Mouse (Mus musculus): ENCODE results near the gene Timmdc1. TPM values are rescaled to one million over a fixed set of nuclear protein-coding genes. Genes with fewer than 3 reads are reported as not detected.

The Timmdc1 gene
- polyA plus RNA-seq (2015; fragmentation: Nextera tagmentation; extraction: Ambion mirVana): 29.4 and 30.1 TPM in 2 replicates

GRCm38 (mm10) chr16:38522129-38523084 is at the start of gene Timmdc1:
Timmdc1 (minus strand) TSS chr16:38522663.
- DNase-seq (ENCODE audit: low spot score): peak; percentile 99

GRCm38 (mm10) chr16:38571481-38571880 is 49.0 kb upstream of the Timmdc1 start:
- DNase-seq (ENCODE audit: low spot score): no peak

GRCm38 (mm10) chr16:38568192-38568591 is 45.7 kb upstream of the Timmdc1 start:
- no peak for DNase-seq (ENCODE audit: low spot score)

GRCm38 (mm10) chr16:38563516-38563915 is 41.1 kb upstream of the Timmdc1 start:
- DNase-seq (ENCODE audit: low spot score): no peak

DNA sequence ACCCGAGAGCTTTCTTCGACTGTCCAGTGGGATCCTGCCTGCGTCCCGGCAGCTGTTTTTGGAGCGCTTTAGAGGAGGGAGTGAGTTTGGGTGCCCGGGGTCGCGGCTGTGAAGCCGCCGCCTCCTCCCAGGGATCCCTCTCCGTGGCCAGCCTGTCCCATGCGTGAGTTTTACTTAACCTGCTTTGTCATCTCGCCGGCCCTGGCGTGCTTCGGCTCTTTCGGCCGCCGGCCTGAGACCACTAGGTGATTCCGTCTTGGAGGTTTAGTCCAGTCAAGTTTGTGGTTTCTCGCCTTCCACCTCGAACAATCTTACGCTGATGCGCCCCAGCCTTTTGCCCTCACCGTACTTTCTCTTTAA is 40.5 kb upstream of the Timmdc1 start:
- no peak for DNase-seq (ENCODE audit: low spot score)

DNA sequence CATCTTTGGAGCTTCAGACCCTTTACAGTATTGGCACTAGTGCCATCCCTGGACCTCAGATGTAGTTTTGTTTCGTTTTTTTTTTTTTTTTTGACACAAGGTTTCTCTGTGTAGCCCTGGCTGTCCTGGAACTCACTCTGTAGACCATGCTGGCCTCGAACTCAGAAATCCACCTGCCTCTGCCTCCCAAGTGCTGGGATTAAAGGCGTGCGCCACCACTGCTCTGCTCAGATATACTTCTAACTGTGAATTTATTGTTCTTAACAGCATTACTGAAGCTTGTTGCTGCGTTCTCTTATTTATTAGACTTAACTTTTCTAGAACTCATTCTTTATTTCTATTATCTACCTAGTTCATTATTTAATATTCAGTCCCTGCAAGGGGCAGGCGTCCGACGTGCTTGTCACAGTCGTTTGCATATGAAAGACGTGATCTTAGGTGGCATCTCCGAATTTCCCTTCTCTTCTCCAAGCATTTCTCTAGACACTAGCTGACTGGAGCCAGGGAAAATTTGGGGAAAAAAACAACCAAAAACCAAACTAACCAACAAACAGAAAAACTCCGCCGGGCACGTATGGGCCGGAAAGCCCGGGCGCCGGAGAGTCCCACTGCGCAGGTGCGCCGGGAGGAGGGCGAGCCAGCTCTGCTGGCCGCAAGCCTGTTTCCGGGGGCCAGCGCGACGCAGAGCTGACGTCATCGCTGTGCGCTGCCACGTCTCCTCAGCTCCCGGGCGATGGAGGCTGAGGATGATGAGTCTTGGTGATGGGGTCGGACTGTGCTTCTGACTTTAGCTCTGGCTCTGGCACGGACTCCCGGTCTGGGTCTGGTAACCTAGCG is 39.9 kb upstream of the Timmdc1 start:
- peak; percentile 95 for DNase-seq (ENCODE audit: low spot score)

GRCm38 (mm10) chr16:38558221-38558748 is 35.8 kb upstream of the Timmdc1 start, which contains the start of gene Tmem39a:
Tmem39a (plus strand) TSS chr16:38558698.
- no peak for DNase-seq (ENCODE audit: low spot score)

GRCm38 (mm10) chr16:38555988-38556387 is 33.5 kb upstream of the Timmdc1 start:
- no peak for DNase-seq (ENCODE audit: low spot score)

DNA sequence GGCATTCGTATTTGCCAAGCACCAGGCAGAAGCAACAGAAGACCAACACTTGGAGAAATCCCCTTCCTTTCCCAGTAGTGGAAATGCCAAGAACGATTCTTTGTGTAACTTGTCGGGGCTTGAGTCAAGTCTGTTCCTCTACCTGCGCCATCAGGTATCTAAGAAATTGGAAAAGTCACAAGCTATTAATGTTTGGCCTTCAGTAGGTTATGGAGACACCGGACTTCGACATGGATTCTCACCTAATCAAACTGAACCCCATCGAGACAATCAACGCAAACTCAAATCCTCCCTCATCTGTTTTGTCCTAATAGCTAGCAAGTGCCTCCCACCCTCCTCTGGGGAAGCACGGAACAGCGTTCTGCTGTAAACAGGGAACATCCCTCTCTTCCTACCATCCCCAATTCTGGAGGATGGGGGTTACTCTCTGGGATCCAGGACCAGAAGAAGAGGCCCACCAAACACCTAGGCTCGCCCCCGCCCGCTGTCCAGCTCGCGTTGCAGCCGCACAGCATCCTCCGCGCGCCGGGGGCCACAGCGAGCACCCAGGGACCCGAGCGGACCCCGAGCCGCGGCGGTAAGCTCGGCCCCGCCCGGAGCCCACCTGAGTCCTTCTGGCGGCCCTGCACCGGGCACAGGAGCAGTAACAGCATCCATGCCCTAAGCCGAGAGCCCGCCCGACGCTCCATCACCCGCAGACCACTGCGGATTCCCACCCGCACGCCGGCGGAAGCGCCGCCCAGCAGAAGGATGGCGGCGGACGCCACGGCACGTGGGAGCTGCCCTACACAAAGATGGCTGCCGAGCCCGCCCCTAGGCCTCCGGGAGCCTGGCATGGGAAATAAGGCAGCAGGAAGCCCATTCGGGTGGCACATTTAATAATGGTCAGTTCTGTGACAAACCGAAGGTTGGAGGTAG is 27.3 kb upstream of the Timmdc1 start, which contains the start of gene Poglut1:
Gene Poglut1 (minus strand): TSS at position 780 of the 918 bp plus-strand sequence.
- peak; percentile 74 for DNase-seq (ENCODE audit: low spot score)

DNA sequence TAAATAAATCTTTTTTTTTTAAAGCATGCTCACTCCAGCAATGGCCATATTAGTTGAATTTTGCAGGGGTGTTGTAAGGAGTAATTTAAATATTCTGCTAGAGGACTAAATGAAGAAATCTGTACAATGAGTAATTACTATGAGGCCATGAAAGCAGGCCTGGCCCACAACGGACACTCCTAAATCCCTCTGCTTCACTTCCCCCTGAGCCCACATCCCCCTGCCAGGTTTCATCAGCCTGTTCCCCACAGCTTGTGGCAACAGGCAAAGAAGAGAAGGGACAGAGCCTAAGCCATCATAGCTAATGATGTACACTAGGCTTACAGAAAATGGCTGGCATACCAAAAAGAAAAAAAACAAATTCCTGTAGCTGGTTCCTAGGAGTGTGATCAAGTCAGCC is 25.5 kb upstream of the Timmdc1 start:
- DNase-seq (ENCODE audit: low spot score): no peak

- no peak for DNase-seq (ENCODE audit: low spot score)
These were observed 16.4 kb upstream of the Timmdc1 start for GRCm38 (mm10) chr16:38538716-38539380.

DNA sequence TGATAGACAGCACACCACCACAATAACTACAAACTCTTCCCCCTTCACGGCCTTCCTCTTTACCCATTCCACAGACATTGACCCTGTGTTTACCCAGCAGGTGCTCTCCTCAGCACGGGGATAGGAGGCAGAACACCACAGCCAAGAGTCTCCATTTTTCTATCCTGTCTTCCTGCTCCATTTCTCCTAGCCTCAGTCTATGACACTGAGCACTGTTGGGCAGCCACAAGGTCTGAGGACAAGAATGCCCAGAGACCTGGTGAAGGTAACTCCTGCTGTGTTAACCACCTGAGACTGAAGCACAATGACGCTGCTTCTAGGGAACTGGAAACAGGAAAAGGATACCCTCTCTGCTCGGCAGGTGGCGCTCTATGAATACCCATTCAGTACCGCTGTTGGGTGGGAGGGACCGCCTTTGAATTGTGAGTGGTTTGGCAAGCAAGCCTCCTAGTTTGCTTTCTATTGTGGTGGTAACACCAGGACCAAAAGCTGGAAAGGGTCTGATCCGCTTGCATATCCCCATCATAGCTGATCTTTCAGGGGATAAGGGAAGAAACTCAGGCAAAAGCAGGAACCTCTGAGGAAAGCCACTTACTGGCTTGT is 14.2 kb upstream of the Timmdc1 start:
- peak; percentile 79 for DNase-seq (ENCODE audit: low spot score)

DNA sequence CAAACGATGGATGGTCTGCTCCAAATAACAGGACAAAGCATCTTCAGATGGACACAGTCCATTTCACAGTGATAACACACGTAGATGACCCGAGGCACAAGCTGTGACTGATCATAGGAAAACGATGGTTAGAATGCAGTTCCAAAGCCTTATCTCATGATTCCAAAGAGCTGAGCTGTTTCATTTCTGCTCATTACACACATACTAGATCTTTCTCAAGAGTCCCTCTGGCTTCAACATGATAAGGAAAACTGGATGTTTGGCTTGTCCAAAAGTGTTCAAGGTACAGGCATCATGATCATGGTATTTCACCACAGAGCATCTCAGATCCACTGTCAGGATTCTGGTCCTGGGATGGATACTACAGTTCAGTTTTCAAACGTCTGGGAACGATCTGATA is 3.8 kb upstream of the Timmdc1 start:
- no peak for DNase-seq (ENCODE audit: low spot score)

DNA sequence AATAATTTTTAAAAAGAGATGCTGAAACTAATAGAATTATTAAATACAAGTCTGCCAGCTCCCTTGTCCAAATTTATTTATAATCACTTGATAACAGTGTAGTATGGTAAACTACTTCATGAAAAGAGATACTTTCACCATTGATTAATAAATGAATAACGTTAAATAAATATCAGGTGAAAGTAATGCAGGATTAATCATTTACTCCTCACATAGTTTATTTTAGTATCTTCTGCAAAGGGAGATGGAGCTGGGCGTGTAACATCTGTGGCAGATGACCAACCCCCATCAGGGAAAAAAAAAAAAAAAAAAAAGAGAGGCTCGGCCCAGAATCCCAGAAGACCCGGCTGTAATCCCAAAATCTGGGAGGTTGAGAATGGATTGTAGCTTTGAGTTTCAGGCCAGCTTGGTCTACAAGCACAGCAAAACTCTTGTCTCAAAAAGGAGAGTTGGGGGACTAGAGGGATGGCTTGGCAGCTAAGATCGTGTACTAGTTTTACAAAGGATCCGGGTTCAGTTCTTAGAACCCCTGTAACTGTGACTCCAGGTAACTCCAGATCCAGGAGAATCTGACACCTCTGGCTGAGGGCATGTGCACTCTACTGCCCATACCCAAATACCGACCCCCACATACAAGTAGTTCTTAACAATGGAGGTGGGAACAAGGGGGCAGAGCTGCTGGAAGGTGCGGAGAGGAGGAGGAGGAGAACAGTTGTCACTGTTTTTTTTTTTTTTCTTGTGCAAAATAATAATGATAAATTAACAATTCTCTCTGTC is 1.1 kb downstream of the Timmdc1 start:
- no peak for DNase-seq (ENCODE audit: low spot score)

- DNase-seq (ENCODE audit: low spot score): no peak
These were observed 3.3 kb downstream of the Timmdc1 start for GRCm38 (mm10) chr16:38519140-38519539.

- no peak for DNase-seq (ENCODE audit: low spot score)
These were observed 11.6 kb downstream of the Timmdc1 start for GRCm38 (mm10) chr16:38510846-38511245.

- peak; percentile 68 for DNase-seq (ENCODE audit: low spot score)
These were observed 16.3 kb downstream of the Timmdc1 start for GRCm38 (mm10) chr16:38506041-38506634.

GRCm38 (mm10) chr16:38503528-38503927 is 18.9 kb downstream of the Timmdc1 start:
- no peak for DNase-seq (ENCODE audit: low spot score)

Measured in thymus, postnatal 0 days (tissue).